Mouse (Mus musculus): ENCODE measurements around the gene Lsmem1.

DNA sequence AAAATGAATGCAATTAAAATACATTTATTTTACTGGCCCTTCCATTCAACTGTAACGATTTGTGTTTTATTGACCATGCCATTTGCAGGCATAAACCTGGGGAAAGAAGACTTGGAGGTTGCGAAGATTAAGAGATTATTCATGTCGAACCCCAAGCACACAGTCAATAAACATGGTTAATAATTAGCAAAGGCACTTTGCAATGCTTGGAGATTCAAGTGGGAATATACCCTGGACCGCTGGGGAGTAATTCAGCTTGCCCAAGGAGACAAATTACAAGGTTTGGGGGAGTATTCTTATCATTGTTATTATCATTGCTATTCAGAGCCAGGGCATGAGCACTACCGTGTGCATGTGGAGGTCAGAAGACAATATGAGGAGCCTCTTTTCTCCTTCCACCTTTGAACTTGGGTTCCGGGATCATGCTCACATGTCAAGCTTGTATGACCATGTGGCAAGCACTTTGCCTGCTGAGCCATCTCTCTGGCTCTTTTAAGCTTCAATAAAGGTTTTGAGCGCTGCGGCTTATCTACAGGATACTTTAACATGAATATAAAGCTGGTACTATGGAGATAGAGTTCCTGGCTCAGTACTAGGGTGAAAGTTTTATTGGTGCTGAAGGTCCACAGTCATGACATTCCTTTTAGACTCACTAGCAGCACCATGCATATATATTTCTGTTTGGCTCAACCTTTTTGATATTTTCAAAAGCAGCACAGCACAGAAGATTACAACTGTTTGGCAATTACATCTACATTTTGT, 59.6 kb downstream of the Lsmem1 start:
- TF ChIP-seq CTCF (IDR thresholded peaks at IDR 0.05; ENCODE audit: borderline replicate concordance, insufficient read depth, low read depth, low read length) (no peak), POLR2A (IDR thresholded peaks at IDR 0.05; ENCODE audit: borderline replicate concordance, insufficient read depth, low read length) (no peak)

Measured in cerebellum, adult 2 months (tissue).